Mouse (Mus musculus) cerebellum, adult 2 months (tissue): ENCODE measurements at regions not wholly inside any gene's neighbourhood (a gene's known extent, or its start where the extent isn't known, plus 50 kb on each side); places are given as distances from the start of the nearest gene placed in this dataset.

Experiments
- CTCF ChIP-seq: fragments of 200-500 bp; IDR thresholded peaks from 2 replicates; pipeline ENCODE4 v1.5.1; 2011; ENCODE audit warnings: low read depth, mild to moderate bottlenecking, control low read depth, low read length, moderate library complexity, borderline replicate concordance; ENCODE audit not compliant: insufficient read depth
- POLR2A ChIP-seq: fragments of 200-500 bp; IDR thresholded peaks from 2 replicates; pipeline ENCODE4 v1.6.1; 2011; ENCODE audit warnings: low read length, control low read depth, borderline replicate concordance; ENCODE audit not compliant: insufficient read depth

DNA sequence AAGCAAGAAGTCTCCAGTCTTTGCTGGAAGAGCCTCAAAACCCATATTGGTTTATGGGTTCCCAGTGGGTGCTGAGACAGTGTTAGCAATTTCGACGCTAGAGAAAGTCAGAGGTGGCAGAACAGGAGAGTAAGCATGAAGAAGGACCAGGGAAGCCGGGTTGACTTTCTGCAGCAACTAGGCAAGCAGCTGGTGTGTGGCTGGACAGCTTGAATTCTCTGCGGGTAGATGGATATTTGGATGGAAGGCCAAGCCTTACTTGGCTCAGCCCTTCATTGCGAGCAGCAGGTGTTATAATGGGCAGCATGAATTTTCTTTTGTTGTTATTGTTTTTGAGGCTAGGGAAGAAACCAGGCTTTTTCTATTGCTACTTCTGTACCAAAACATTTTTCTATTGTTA, 362.7 kb upstream of the Satb1 start:
- no peak for TF ChIP-seq CTCF
- TF ChIP-seq POLR2A: no peak
